ENCODE assay signal across 18 mouse cellular contexts in genomic region chr2:72794501-72794900, GRCm38 (mm10).
"Had no signal": no experiment of that assay in that cellular context is flagged by ENCODE, and none has a peak within 500 bp of the region (broad histone marks: within the 10 kb centered on the region; RNA-seq: fewer than 3 reads in every experiment).

No protein-coding gene starts in this region.

- H3K27ac ChIP-seq: lung, embryonic 15.5 days; macrophage; midbrain, embryonic 13.5 days; midbrain, embryonic 15.5 days; neural tube, embryonic 12.5 days; stomach, embryonic 15.5 days; stomach, postnatal 0 days had no signal

- H3K4me3 ChIP-seq: lung, embryonic 15.5 days; megakaryocyte, embryonic 14.5 days; midbrain, embryonic 13.5 days; midbrain, embryonic 15.5 days; neural tube, embryonic 12.5 days; stomach, embryonic 15.5 days had no signal

- H3K4me1 ChIP-seq: megakaryocyte, embryonic 14.5 days; midbrain, embryonic 13.5 days; midbrain, embryonic 15.5 days; neural tube, embryonic 12.5 days; stomach, embryonic 15.5 days had no signal

- H3K36me3 ChIP-seq: lung, embryonic 15.5 days; midbrain, embryonic 13.5 days; midbrain, embryonic 15.5 days; neural tube, embryonic 12.5 days; stomach, embryonic 15.5 days had no signal

- ATAC-seq: liver, postnatal 0 days; lung, postnatal 0 days; midbrain, embryonic 13.5 days; midbrain, embryonic 15.5 days had no signal

- H3K27me3 ChIP-seq: lung, embryonic 15.5 days; midbrain, embryonic 13.5 days; midbrain, embryonic 15.5 days; neural tube, embryonic 12.5 days; stomach, embryonic 15.5 days had no signal

- H3K9ac ChIP-seq: liver, postnatal 0 days; lung, embryonic 15.5 days; midbrain, embryonic 13.5 days; midbrain, embryonic 15.5 days; neural tube, embryonic 12.5 days; stomach, embryonic 15.5 days had no signal

- H3K9me3 ChIP-seq: lung, embryonic 15.5 days; midbrain, embryonic 13.5 days; midbrain, embryonic 15.5 days; neural tube, embryonic 12.5 days; stomach, embryonic 15.5 days had no signal

- H3K4me2 ChIP-seq: lung, embryonic 15.5 days; midbrain, embryonic 11.5 days; midbrain, embryonic 13.5 days; midbrain, embryonic 15.5 days; neural tube, embryonic 12.5 days; stomach, embryonic 15.5 days had no signal

- DNase-seq: liver, postnatal 0 days; lung, adult 2 months; lung, postnatal 14 days; lung, postnatal 36 days; right cerebral cortex, postnatal 14 days; thymus, adult 2 months; thymus, postnatal 25 days; thymus, postnatal 4 days had no signal
